Mouse (Mus musculus): ENCODE measurements around the gene 4933405L10Rik.

4933405L10Rik gene

GRCm38 (mm10) chr8:105700966-105701824, 6.3 kb upstream of the 4933405L10Rik start, which contains the start of the genes Acd and Pard6a:
Gene Acd (minus strand): TSS chr8:105701102.
Gene Pard6a (plus strand): TSS chr8:105701148.
- DNase-seq (ENCODE audit: low read depth, low spot score), result peak; percentile 96

GRCm38 (mm10) chr8:105702001-105702401, 5.5 kb upstream of the 4933405L10Rik start:
- peak; percentile 42 for DNase-seq (ENCODE audit: low read depth, low spot score)

GRCm38 (mm10) chr8:105702731-105703415, 4.6 kb upstream of the 4933405L10Rik start:
- no peak for DNase-seq (ENCODE audit: low read depth, low spot score)

GRCm38 (mm10) chr8:105704146-105704812, 3.2 kb upstream of the 4933405L10Rik start:
- peak; percentile 59 for DNase-seq (ENCODE audit: low read depth, low spot score)

- no peak for DNase-seq (ENCODE audit: low read depth, low spot score)
These were observed 2.5 kb upstream of the 4933405L10Rik start for GRCm38 (mm10) chr8:105704955-105705354.

GRCm38 (mm10) chr8:105706426-105706825, 1.0 kb upstream of the 4933405L10Rik start:
- DNase-seq (ENCODE audit: low read depth, low spot score), result no peak

- no peak for DNase-seq (ENCODE audit: low read depth, low spot score)
These were observed 1.2 kb downstream of the 4933405L10Rik start for GRCm38 (mm10) chr8:105708675-105709074.

- peak; percentile 51 for DNase-seq (ENCODE audit: low read depth, low spot score)
These were observed 1.9 kb downstream of the 4933405L10Rik start for GRCm38 (mm10) chr8:105709317-105709716.

- DNase-seq (ENCODE audit: low read depth, low spot score), result no peak
These were observed 4.8 kb downstream of the 4933405L10Rik start for GRCm38 (mm10) chr8:105712286-105712685.

GRCm38 (mm10) chr8:105714139-105714538, 6.7 kb downstream of the 4933405L10Rik start:
- peak; percentile 93 for DNase-seq (ENCODE audit: low read depth, low spot score)

- DNase-seq (ENCODE audit: low read depth, low spot score), result no peak
These were observed 7.6 kb downstream of the 4933405L10Rik start for GRCm38 (mm10) chr8:105715042-105715441.

GRCm38 (mm10) chr8:105716302-105716945, 9.0 kb downstream of the 4933405L10Rik start:
- DNase-seq (ENCODE audit: low read depth, low spot score), result peak; percentile 62

GRCm38 (mm10) chr8:105719637-105720036, 12.2 kb downstream of the 4933405L10Rik start:
- no peak for DNase-seq (ENCODE audit: low read depth, low spot score)

- no peak for DNase-seq (ENCODE audit: low read depth, low spot score)
These were observed 15.4 kb downstream of the 4933405L10Rik start for GRCm38 (mm10) chr8:105722861-105723260.

- DNase-seq (ENCODE audit: low read depth, low spot score), result peak; percentile 36
These were observed 18.3 kb downstream of the 4933405L10Rik start for GRCm38 (mm10) chr8:105725726-105726125.

GRCm38 (mm10) chr8:105727397-105728124, 20.1 kb downstream of the 4933405L10Rik start:
- peak; percentile 30 for DNase-seq (ENCODE audit: low read depth, low spot score)

- no peak for DNase-seq (ENCODE audit: low read depth, low spot score)
These were observed 24.7 kb downstream of the 4933405L10Rik start for GRCm38 (mm10) chr8:105732186-105732585.

GRCm38 (mm10) chr8:105739216-105739615, 31.8 kb downstream of the 4933405L10Rik start:
- DNase-seq (ENCODE audit: low read depth, low spot score), result no peak

- DNase-seq (ENCODE audit: low read depth, low spot score), result peak; percentile 27
These were observed 35.8 kb downstream of the 4933405L10Rik start for GRCm38 (mm10) chr8:105743301-105743700.

GRCm38 (mm10) chr8:105750606-105751005, 43.2 kb downstream of the 4933405L10Rik start:
- peak; percentile 78 for DNase-seq (ENCODE audit: low read depth, low spot score)

- DNase-seq (ENCODE audit: low read depth, low spot score), result no peak
These were observed 46.5 kb downstream of the 4933405L10Rik start for GRCm38 (mm10) chr8:105753916-105754315.
